8 mouse cellular contexts compared by ENCODE assay signal in the genomic region with DNA sequence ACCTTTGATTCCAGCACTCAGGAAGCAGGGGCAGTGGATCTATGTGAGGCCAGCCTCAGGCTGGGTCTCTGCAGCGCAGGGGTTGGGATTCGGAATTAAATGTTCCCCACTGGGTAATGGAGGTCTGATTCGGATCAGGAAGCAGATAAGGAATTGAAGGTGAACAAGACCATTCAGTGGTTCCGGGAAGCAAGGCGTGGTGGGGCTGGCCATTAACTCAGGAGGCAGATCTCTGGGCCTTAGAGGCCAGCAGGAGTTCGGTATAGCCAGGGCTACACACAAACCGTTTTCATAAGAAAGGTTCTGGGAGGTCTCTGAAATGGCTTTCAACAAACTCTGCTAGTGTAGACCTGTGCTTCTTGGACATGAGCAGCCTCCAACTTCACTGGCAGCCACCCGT. TPM values are rescaled to one million over a fixed set of nuclear protein-coding genes. Genes with fewer than 3 reads are reported as not detected.
DNase-seq lines count a peak whose midpoint lies in the region; ATAC-seq and TF ChIP-seq lines count a peak whose summit lies in the region.

No protein-coding gene starts in this region.

- H3K4me1 ChIP-seq in liver, adult 2 months (ENCODE audit: control insufficient read depth, insufficient read depth, low read length): peaks cover 24% of the 10 kb centered on the region
- peaks cover 43% of the 10 kb centered on the region for H3K4me1 ChIP-seq in embryonic facial prominence, embryonic 12.5 days
- peaks cover 42% of the 10 kb centered on the region for H3K4me1 ChIP-seq in hindbrain, postnatal 0 days (ENCODE audit: insufficient read depth, low read length)

- peak overlapping the region; percentile 99 for H3K4me2 ChIP-seq in embryonic facial prominence, embryonic 12.5 days (replicated peaks)
- H3K4me2 ChIP-seq in hindbrain, postnatal 0 days (ENCODE audit: low read depth, low read length): peak overlapping the region; percentile 71
- peak overlapping the region; percentile 100 for H3K4me2 ChIP-seq in myocyte (ENCODE audit: low read depth)

- intact Hi-C loops in left cerebral cortex, postnatal 14 days (cut with DNase I): no loop called here

- no peak for TF ChIP-seq POLR2A in liver, adult 2 months (IDR thresholded peaks at IDR 0.05; ENCODE audit: extremely low read depth, insufficient read depth, low read length)
- TF ChIP-seq POLR2A in myocyte (IDR thresholded peaks at IDR 0.05; ENCODE audit: insufficient read length, low read depth): no peak

- H3K27me3 ChIP-seq in liver, adult 2 months (ENCODE audit: control insufficient read depth, insufficient read depth, low read length): no peaks in the 10 kb centered on the region
- no peaks in the 10 kb centered on the region for H3K27me3 ChIP-seq in embryonic facial prominence, embryonic 12.5 days
- H3K27me3 ChIP-seq in hindbrain, postnatal 0 days (ENCODE audit: insufficient read depth, low read length): no peaks in the 10 kb centered on the region
- no peaks in the 10 kb centered on the region for H3K27me3 ChIP-seq in myocyte (ENCODE audit: control insufficient read depth, insufficient read depth, insufficient read length)

- peak overlapping the region; percentile 83 for H3ac ChIP-seq in myocyte (ENCODE audit: control insufficient read depth, insufficient read length)

- peak overlapping the region; percentile 63 for H3K9ac ChIP-seq in liver, adult 2 months (ENCODE audit: low read depth, low read length)
- H3K9ac ChIP-seq in embryonic facial prominence, embryonic 12.5 days: peak overlapping the region; percentile 53
- peak overlapping the region; percentile 65 for H3K9ac ChIP-seq in hindbrain, postnatal 0 days (replicated peaks; ENCODE audit: low read length)

- H3K4me3 ChIP-seq in liver, adult 2 months (ENCODE audit: insufficient read depth, low read depth, low read length): peak overlapping the region; percentile 53
- peak overlapping the region; percentile 99 for H3K4me3 ChIP-seq in embryonic facial prominence, embryonic 12.5 days
- H3K4me3 ChIP-seq in hindbrain, postnatal 0 days (ENCODE audit: low read length): peak overlapping the region; percentile 96
- H3K4me3 ChIP-seq in myocyte: peak overlapping the region; percentile 98

- DNase-seq in liver, adult 2 months (ENCODE audit: extremely low read depth, low read depth, low spot score): no peak
- no peak for DNase-seq in liver
- DNase-seq in hindbrain, postnatal 0 days (ENCODE audit: low spot score): no peak
- no peak for DNase-seq in adrenal gland, adult 2 months
- no peak for DNase-seq in left cerebral cortex, postnatal 14 days (ENCODE audit: low spot score in 2 of 2)

- ATAC-seq in embryonic facial prominence, embryonic 12.5 days (ENCODE audit: insufficient number of reproducible peaks, insufficient read depth, low FRiP score, low TSS enrichment): no peak
- no peak for ATAC-seq in hindbrain, postnatal 0 days
- ATAC-seq in megakaryocyte progenitor cell, adult 5-6 weeks (replicated peaks; ENCODE audit: poor library complexity): no peak

- H3K36me3 ChIP-seq in liver, adult 2 months (ENCODE audit: control insufficient read depth, insufficient read depth, low read length): no peaks in the 10 kb centered on the region
- H3K36me3 ChIP-seq in embryonic facial prominence, embryonic 12.5 days: peaks cover 16% of the 10 kb centered on the region
- no peaks in the 10 kb centered on the region for H3K36me3 ChIP-seq in hindbrain, postnatal 0 days (ENCODE audit: insufficient read depth, low read length)
- H3K36me3 ChIP-seq in myocyte (ENCODE audit: control insufficient read depth, insufficient read depth): peaks cover 7% of the 10 kb centered on the region

- H3K9me3 ChIP-seq in embryonic facial prominence, embryonic 12.5 days: no peaks in the 10 kb centered on the region
- no peaks in the 10 kb centered on the region for H3K9me3 ChIP-seq in hindbrain, postnatal 0 days (ENCODE audit: low read length)

- no peak for TF ChIP-seq CTCF in liver, adult 2 months (IDR thresholded peaks at IDR 0.05; ENCODE audit: low read depth, low read length)
- TF ChIP-seq CTCF in hindbrain, postnatal 0 days (IDR thresholded peaks at IDR 0.05; ENCODE audit: low read depth): no peak

- 37% methylated on average over 8 of the region's 8 CpGs for WGBS in liver, adult 2 months
- 22% methylated on average over 8 of the region's 8 CpGs for WGBS in embryonic facial prominence, embryonic 12.5 days
- 16% methylated on average over 8 of the region's 8 CpGs for WGBS in hindbrain, postnatal 0 days

- peak overlapping the region; percentile 88 for H3K27ac ChIP-seq in liver, adult 2 months (replicated peaks; ENCODE audit: insufficient read depth, low read depth, low read length)
- H3K27ac ChIP-seq in embryonic facial prominence, embryonic 12.5 days: peak overlapping the region; percentile 100
- peak overlapping the region; percentile 100 for H3K27ac ChIP-seq in hindbrain, postnatal 0 days

- peaks cover 27% of the 10 kb centered on the region for H3K79me2 ChIP-seq in liver, adult 2 months (ENCODE audit: control insufficient read depth, insufficient read depth, low read length)
- peaks cover 28% of the 10 kb centered on the region for H3K79me2 ChIP-seq in myocyte (ENCODE audit: control insufficient read depth, insufficient read depth)

TF ChIP-seq in myocyte, 11 proteins besides CTCF, POLR2A, EP300 and RAD21 (continues in another document):
- no peak for TF ChIP-seq SRF (IDR thresholded peaks at IDR 0.05; ENCODE audit: control insufficient read depth, insufficient read length, low read depth)

RNA-seq across cellular contexts. Expression of a gene that starts 1.4 kb away (rescaled TPM):
- total RNA-seq in liver, adult 2 months (2014; rRNA removed): 43.9 and 86.1 TPM in 2 replicates
- 77.6 and 103 TPM in 2 replicates for polyA plus RNA-seq in liver, adult 2 months (2012; rRNA removed)
- 352 and 363 TPM in 2 replicates for polyA plus RNA-seq in embryonic facial prominence, embryonic 12.5 days (2016; fragmentation: Nextera tagmentation; extraction: Ambion mirVana)
- 166 and 173 TPM in 2 replicates for total RNA-seq in hindbrain, postnatal 0 days (2014; rRNA removed)
- polyA plus RNA-seq in hindbrain, postnatal 0 days (2015; fragmentation: Nextera tagmentation; extraction: Ambion mirVana): 58.9 and 65.5 TPM in 2 replicates
- 158 TPM for polyA plus RNA-seq in myocyte (2012; fragmentation: generic; extraction: Trizol)
- total RNA-seq in adrenal gland, adult 2 months (2021): 100 to 1,000 TPM; 217 to 332 TPM
- 175 and 259 TPM in 2 replicates for polyA plus RNA-seq in adrenal gland, adult 2 months (2012; rRNA removed)
- total RNA-seq in megakaryocyte progenitor cell, adult 5-6 weeks (2015): 218 and 262 TPM in 2 replicates
- total RNA-seq in megakaryocyte progenitor cell, adult 5-6 weeks (2017): 172 and 187 TPM in 2 replicates
- 10 to 100 TPM; 52.1 to 61.1 TPM for total RNA-seq in left cerebral cortex, postnatal 14 days (2021)

RNA-seq across cellular contexts. Expression of a gene that starts 21.4 kb away (rescaled TPM):
- total RNA-seq in liver, adult 2 months (2014; rRNA removed): 0.40 TPM in 1 of 2 replicates, not detected in the other
- polyA plus RNA-seq in liver, adult 2 months (2012; rRNA removed): 0.20 and 1.1 TPM in 2 replicates
- 10.1 and 11.3 TPM in 2 replicates for polyA plus RNA-seq in embryonic facial prominence, embryonic 12.5 days (2016; fragmentation: Nextera tagmentation; extraction: Ambion mirVana)
- total RNA-seq in hindbrain, postnatal 0 days (2014; rRNA removed): 9.4 and 20.5 TPM in 2 replicates
- polyA plus RNA-seq in hindbrain, postnatal 0 days (2015; fragmentation: Nextera tagmentation; extraction: Ambion mirVana): 11.6 and 11.8 TPM in 2 replicates
- polyA plus RNA-seq in myocyte (2012; fragmentation: generic; extraction: Trizol): 0.22 TPM
- under 1 TPM; 0.62 to 0.63 TPM for total RNA-seq in adrenal gland, adult 2 months (2021)
- 3.4 and 4.1 TPM in 2 replicates for polyA plus RNA-seq in adrenal gland, adult 2 months (2012; rRNA removed)
- 3,382 and 3,510 TPM in 2 replicates for total RNA-seq in megakaryocyte progenitor cell, adult 5-6 weeks (2015)
- total RNA-seq in megakaryocyte progenitor cell, adult 5-6 weeks (2017): 738 and 1,001 TPM in 2 replicates
- 1 to 10 TPM; 2.3 to 3.1 TPM for total RNA-seq in left cerebral cortex, postnatal 14 days (2021)

RNA-seq across cellular contexts. Expression of a gene that starts 21.6 kb away (rescaled TPM):
- under 0.01 TPM in 1 of 2 replicates, not detected in the other for total RNA-seq in liver, adult 2 months (2014; rRNA removed)
- polyA plus RNA-seq in liver, adult 2 months (2012; rRNA removed): 0.38 and 0.47 TPM in 2 replicates
- 169 and 181 TPM in 2 replicates for polyA plus RNA-seq in embryonic facial prominence, embryonic 12.5 days (2016; fragmentation: Nextera tagmentation; extraction: Ambion mirVana)
- 487 and 541 TPM in 2 replicates for total RNA-seq in hindbrain, postnatal 0 days (2014; rRNA removed)
- 268 and 283 TPM in 2 replicates for polyA plus RNA-seq in hindbrain, postnatal 0 days (2015; fragmentation: Nextera tagmentation; extraction: Ambion mirVana)
- polyA plus RNA-seq in myocyte (2012; fragmentation: generic; extraction: Trizol): 5.4 TPM
- total RNA-seq in adrenal gland, adult 2 months (2021): 1 to 10 TPM; 1.2 to 2.2 TPM
- polyA plus RNA-seq in adrenal gland, adult 2 months (2012; rRNA removed): 4.2 and 4.6 TPM in 2 replicates
- total RNA-seq in megakaryocyte progenitor cell, adult 5-6 weeks (2015): 39.0 and 41.2 TPM in 2 replicates
- total RNA-seq in megakaryocyte progenitor cell, adult 5-6 weeks (2017): 93.9 and 96.9 TPM in 2 replicates
- total RNA-seq in left cerebral cortex, postnatal 14 days (2021): 10 to 100 TPM; 68.3 to 71.2 TPM

RNA-seq across cellular contexts. Expression of a gene that starts 32.0 kb away (rescaled TPM):
- 0.18 and 0.40 TPM in 2 replicates for total RNA-seq in liver, adult 2 months (2014; rRNA removed)
- polyA plus RNA-seq in liver, adult 2 months (2012; rRNA removed): 0.16 and 0.51 TPM in 2 replicates
- 2.0 and 3.1 TPM in 2 replicates for polyA plus RNA-seq in embryonic facial prominence, embryonic 12.5 days (2016; fragmentation: Nextera tagmentation; extraction: Ambion mirVana)
- 0.05 and 0.22 TPM in 2 replicates for total RNA-seq in hindbrain, postnatal 0 days (2014; rRNA removed)
- polyA plus RNA-seq in hindbrain, postnatal 0 days (2015; fragmentation: Nextera tagmentation; extraction: Ambion mirVana): 0.33 TPM in 1 of 2 replicates, not detected in the other
- 0.06 TPM for polyA plus RNA-seq in myocyte (2012; fragmentation: generic; extraction: Trizol)
- under 1 TPM; 0.31 to 0.32 TPM for total RNA-seq in adrenal gland, adult 2 months (2021)
- 0.03 and 0.10 TPM in 2 replicates for polyA plus RNA-seq in adrenal gland, adult 2 months (2012; rRNA removed)
- total RNA-seq in megakaryocyte progenitor cell, adult 5-6 weeks (2015): not detected in 2 replicates
- 0.58 TPM in 1 of 2 replicates, not detected in the other for total RNA-seq in megakaryocyte progenitor cell, adult 5-6 weeks (2017)
- under 1 TPM; 0.59 to 0.72 TPM for total RNA-seq in left cerebral cortex, postnatal 14 days (2021)

RNA-seq across cellular contexts. Expression of a gene that starts 33.2 kb away (rescaled TPM):
- total RNA-seq in liver, adult 2 months (2014; rRNA removed): 0.20 TPM in 1 of 2 replicates, not detected in the other
- 0.12 and 0.15 TPM in 2 replicates for polyA plus RNA-seq in liver, adult 2 months (2012; rRNA removed)
- polyA plus RNA-seq in embryonic facial prominence, embryonic 12.5 days (2016; fragmentation: Nextera tagmentation; extraction: Ambion mirVana): 0.33 and 0.55 TPM in 2 replicates
- not detected in 2 replicates for total RNA-seq in hindbrain, postnatal 0 days (2014; rRNA removed)
- 0.24 TPM in 1 of 2 replicates, not detected in the other for polyA plus RNA-seq in hindbrain, postnatal 0 days (2015; fragmentation: Nextera tagmentation; extraction: Ambion mirVana)
- polyA plus RNA-seq in myocyte (2012; fragmentation: generic; extraction: Trizol): not detected
- total RNA-seq in adrenal gland, adult 2 months (2021): under 1 TPM; 0.49 to 0.79 TPM
- polyA plus RNA-seq in adrenal gland, adult 2 months (2012; rRNA removed): 0.34 and 1.1 TPM in 2 replicates
- 6,143 and 8,228 TPM in 2 replicates for total RNA-seq in megakaryocyte progenitor cell, adult 5-6 weeks (2015)
- total RNA-seq in megakaryocyte progenitor cell, adult 5-6 weeks (2017): 2,359 and 2,989 TPM in 2 replicates
- not detected for total RNA-seq in left cerebral cortex, postnatal 14 days (2021)

Comparison
In these comparisons a context has a peak if more than half of its experiments do, and no peak if none do; other contexts are left out.
1. RNA of a gene that starts 21.4 kb away (total RNA-seq): 738 to 3,510 TPM in megakaryocyte progenitor cell, adult 5-6 weeks; 9.4 to 20.5 TPM in hindbrain, postnatal 0 days, 2.3 to 3.1 TPM in left cerebral cortex, postnatal 14 days, 0.62 to 0.63 TPM in adrenal gland, adult 2 months and 0.40 TPM in liver, adult 2 months; every median in the first group is over 10 times any median in the second.
2. RNA of a gene that starts 21.6 kb away (total RNA-seq): 487 to 541 TPM in hindbrain, postnatal 0 days, 39.0 to 96.9 TPM in megakaryocyte progenitor cell, adult 5-6 weeks and 68.3 to 71.2 TPM in left cerebral cortex, postnatal 14 days; 1.2 to 2.2 TPM in adrenal gland, adult 2 months and under 0.01 TPM in liver, adult 2 months; every median in the first group is over 10 times any median in the second.
3. Peak in every context shown above with its lines, with median percentiles within 50 percentile points of each other: H3K27ac ChIP-seq, H3K4me3 ChIP-seq, H3K9ac ChIP-seq and H3K4me2 ChIP-seq.